Comparison of ENCODE assay signal across 29 mouse cellular contexts in genomic region chr12:12567058-12567733, GRCm38 (mm10).
DNase-seq lines count a peak whose midpoint lies in the region; ATAC-seq lines count a peak whose summit lies in the region.
"Had no signal": no experiment of that assay in that cellular context is flagged by ENCODE, and none has a peak within 500 bp of the region (broad histone marks: within the 10 kb centered on the region; RNA-seq: fewer than 3 reads in every experiment).

No protein-coding gene starts in this region.

- H3K27me3 ChIP-seq in forebrain, embryonic 15.5 days, result no peaks in the 10 kb centered on the region
- no peaks in the 10 kb centered on the region for H3K27me3 ChIP-seq in forebrain, embryonic 11.5 days (ENCODE audit: control insufficient read depth, insufficient read depth, low read length)
- H3K27me3 ChIP-seq: heart, embryonic 15.5 days; limb, embryonic 12.5 days; liver, embryonic 15.5 days had no signal

- peaks cover 5% of the 10 kb centered on the region; the same call in 1 of the 2 replicates for H3K4me1 ChIP-seq in forebrain, embryonic 15.5 days
- H3K4me1 ChIP-seq in forebrain, embryonic 11.5 days (replicated peaks; ENCODE audit: control insufficient read depth, insufficient read depth, low read length), result no peaks in the 10 kb centered on the region; the same call in 1 of the 2 replicates
- H3K4me1 ChIP-seq: heart, embryonic 10.5 days; heart, embryonic 15.5 days; limb, embryonic 12.5 days had no signal

- no peaks in the 10 kb centered on the region for H3K9me3 ChIP-seq in forebrain, embryonic 15.5 days
- H3K9me3 ChIP-seq in forebrain, embryonic 11.5 days (ENCODE audit: control insufficient read depth, low read length), result no peaks in the 10 kb centered on the region
- H3K9me3 ChIP-seq: heart, embryonic 10.5 days; heart, embryonic 15.5 days; limb, embryonic 12.5 days; liver, embryonic 15.5 days had no signal

- H3K4me2 ChIP-seq in forebrain, embryonic 15.5 days (replicated peaks), result no peak overlapping the region
- H3K4me2 ChIP-seq in forebrain, embryonic 11.5 days (ENCODE audit: low read depth, low read length, severe bottlenecking), result no peak overlapping the region
- H3K4me2 ChIP-seq: heart, embryonic 15.5 days; limb, embryonic 12.5 days; liver, embryonic 15.5 days; lung, embryonic 14.5 days had no signal

- no peak overlapping the region for H3K27ac ChIP-seq in forebrain, embryonic 15.5 days (replicated peaks)
- H3K27ac ChIP-seq in forebrain, embryonic 11.5 days (ENCODE audit: low read depth, low read length), result no peak overlapping the region
- H3K27ac ChIP-seq: heart, embryonic 10.5 days; heart, embryonic 15.5 days; hindbrain, postnatal 0 days; limb, embryonic 12.5 days; liver, embryonic 15.5 days had no signal

- peak; percentile 73; the same call in 1 of the 2 replicates for ATAC-seq in forebrain, embryonic 15.5 days (replicated peaks)
- ATAC-seq in forebrain, embryonic 11.5 days (replicated peaks; ENCODE audit: low FRiP score), result no peak
- ATAC-seq: activated CD4-positive, CD25-positive, alpha-beta regulatory T cell, adult 4 months; CD4-positive, CD25-positive, alpha-beta regulatory T cell, adult 4 months; hindbrain, postnatal 0 days; intestine, embryonic 16.5 days had no signal

- no peaks in the 10 kb centered on the region for H3K36me3 ChIP-seq in forebrain, embryonic 15.5 days
- no peaks in the 10 kb centered on the region for H3K36me3 ChIP-seq in forebrain, embryonic 11.5 days (ENCODE audit: control insufficient read depth, insufficient read depth, low read length)
- H3K36me3 ChIP-seq: heart, embryonic 10.5 days; heart, embryonic 15.5 days; limb, embryonic 12.5 days; liver, embryonic 15.5 days had no signal

- 83% methylated on average over 7 of the region's 7 CpGs for WGBS in forebrain, embryonic 15.5 days
- WGBS in forebrain, embryonic 11.5 days, result 93% methylated on average over 7 of the region's 7 CpGs

- no peak for DNase-seq in forebrain, embryonic 11.5 days (ENCODE audit: low spot score)
- peak; percentile 35 for DNase-seq in layer of hippocampus, adult 9-11 months
- DNase-seq in layer of hippocampus, postnatal 25 days (ENCODE audit: extremely low spot score in 1 of 2, low spot score in 1 of 2), result no peak
- DNase-seq in MEL-GATA-1-ER (ENCODE audit: extremely low read depth, low read depth), result peak; percentile 57
- DNase-seq in layer of hippocampus, postnatal 10 days (ENCODE audit: low spot score in 2 of 2), result peak; percentile 37 to 45
- no peak for DNase-seq in kidney, postnatal 4 days
- DNase-seq: adrenal gland, adult 2 months; adrenal gland, postnatal 36 days; cerebellum, adult 11 months; cerebellum, adult 9-11 months; gastrocnemius, postnatal 25 days; heart, adult 11 months; kidney, postnatal 14 days; lung, embryonic 14.5 days; lung, postnatal 14 days; midbrain, embryonic 14.5 days; right cerebral cortex, postnatal 25 days; thymus, adult 2 months; thymus, postnatal 36 days had no signal

- H3K4me3 ChIP-seq in forebrain, embryonic 15.5 days, result no peak overlapping the region
- H3K4me3 ChIP-seq in forebrain, embryonic 11.5 days (ENCODE audit: low read depth, low read length), result no peak overlapping the region
- H3K4me3 ChIP-seq: erythroblast, embryonic 14.5 days; heart, embryonic 10.5 days; heart, embryonic 15.5 days; limb, embryonic 12.5 days; liver, embryonic 15.5 days had no signal

- H3K9ac ChIP-seq in forebrain, embryonic 15.5 days (replicated peaks), result no peak overlapping the region
- no peak overlapping the region for H3K9ac ChIP-seq in forebrain, embryonic 11.5 days (ENCODE audit: low read length)
- H3K9ac ChIP-seq: heart, embryonic 15.5 days; limb, embryonic 12.5 days; liver, embryonic 15.5 days; lung, embryonic 14.5 days had no signal

Comparison
In these comparisons a context has a peak if more than half of its experiments do, and no peak if none do; other contexts are left out.
1. DNase-seq: peak in layer of hippocampus, adult 9-11 months (single experiment), MEL-GATA-1-ER (single experiment) and layer of hippocampus, postnatal 10 days (2 of 2); none in forebrain, embryonic 11.5 days (single experiment), layer of hippocampus, postnatal 25 days (0 of 2) and kidney, postnatal 4 days (0 of 2).